Mouse (Mus musculus) limb, embryonic 12.5 days (tissue): Measurements from ENCODE around the gene Cenpt. TPM values are rescaled to one million over a fixed set of nuclear protein-coding genes. Genes with fewer than 3 reads are reported as not detected.

ENCODE experiments used
- ATAC-seq: fragments of 200-750 bp; cut with Nextera tagmentation; 2 replicates; pipeline ENCODE4 v1.8.0; 2017; ENCODE audit warnings: low read depth, moderate TSS enrichment; ENCODE audit not compliant: insufficient number of reproducible peaks, insufficient read depth, low FRiP score, low TSS enrichment
- H3K27ac ChIP-seq: fragments of 300-500 bp; sonication (generic); 2 replicates; pipeline ENCODE4 v1.5.1; 2016; ENCODE audit warnings: mild to moderate bottlenecking, moderate library complexity
- H3K27me3 ChIP-seq: fragments of 300-500 bp; sonication (generic); 2 replicates; pipeline ENCODE4 v1.6.1; 2016; ENCODE audit warnings: mild to moderate bottlenecking, moderate library complexity
- H3K36me3 ChIP-seq: fragments of 300-500 bp; sonication (generic); 2 replicates; pipeline ENCODE4 v1.6.1; 2016; ENCODE audit warnings: mild to moderate bottlenecking, moderate library complexity
- H3K4me1 ChIP-seq: fragments of 300-500 bp; sonication (generic); replicated peaks from 2 replicates; pipeline ENCODE4 v1.6.1; 2016
- H3K4me2 ChIP-seq: fragments of 300-500 bp; sonication (generic); 2 replicates; pipeline ENCODE4 v1.6.1; 2016; ENCODE audit warnings: mild to moderate bottlenecking, moderate library complexity
- H3K4me3 ChIP-seq: fragments of 300-500 bp; sonication (generic); replicated peaks from 2 replicates; pipeline ENCODE4 v1.5.1; 2016; ENCODE audit warnings: mild to moderate bottlenecking
- H3K9ac ChIP-seq: fragments of 300-500 bp; sonication (generic); replicated peaks from 2 replicates; pipeline ENCODE4 v1.6.1; 2016; ENCODE audit warnings: mild to moderate bottlenecking, moderate library complexity
- H3K9me3 ChIP-seq: fragments of 300-500 bp; sonication (generic); 2 replicates; pipeline ENCODE4 v1.6.1; 2016; ENCODE audit warnings: mild to moderate bottlenecking, moderate library complexity
- WGBS: fragments of 180-500 bp; shearing (Covaris S2); methylation state at CpG from one replicate; pipeline ENCODE4 v1.1.7; 2016; 5-methylcytosine and 5-hydroxymethylcytosine counted together
- polyA plus RNA-seq: library from polyadenylated mRNA; unstranded; fragments of >200 nt; fragmentation: Nextera tagmentation; extraction: Ambion mirVana; gene quantifications from 2 replicates; pipeline ENCODE4 v1.2.1, GENCODE M21; 2016

The Cenpt gene
- polyA plus RNA-seq, 1 experiment from 2014 or later = 55.3 TPM

GRCm38 (mm10) chr8:105825506-105825905 lies 27.6 kb downstream of the Cenpt start:
- Histone ChIP-seq H3K27ac (no peak overlapping the region), H3K4me3 (peak overlapping the region; percentile 95), H3K4me2 (peak overlapping the region; percentile 90), H3K27me3 (no peaks in the 10 kb centered on the region), H3K9ac (no peak overlapping the region), H3K36me3 (peaks cover 51% of the 10 kb centered on the region), H3K4me1 (peaks cover 16% of the 10 kb centered on the region), H3K9me3 (no peaks in the 10 kb centered on the region)
- ATAC-seq = no peak
- WGBS = 62% methylated on average over 4 of the region's 4 CpGs

GRCm38 (mm10) chr8:105820925-105821324 lies 32.2 kb downstream of the Cenpt start:
- Histone ChIP-seq H3K4me2 (no peak overlapping the region), H3K4me3 (no peak overlapping the region), H3K9ac (no peak overlapping the region), H3K27me3 (no peaks in the 10 kb centered on the region), H3K27ac (no peak overlapping the region), H3K9me3 (no peaks in the 10 kb centered on the region), H3K4me1 (peaks cover 7% of the 10 kb centered on the region), H3K36me3 (peaks cover 71% of the 10 kb centered on the region)
- ATAC-seq = 0 out of 2 replicates have a peak, but pooled peaks have one; percentile 54
- WGBS = 96% methylated on average over 1 of the region's 1 CpGs

GRCm38 (mm10) chr8:105819659-105820058 lies 33.4 kb downstream of the Cenpt start:
- peaks cover 66% of the 10 kb centered on the region for H3K36me3 ChIP-seq
- no peak overlapping the region for H3K4me2 ChIP-seq
- no peak overlapping the region for H3K4me3 ChIP-seq
- no peaks in the 10 kb centered on the region for H3K27me3 ChIP-seq
- ATAC-seq = no peak
- H3K4me1 ChIP-seq = no peaks in the 10 kb centered on the region
- WGBS = 88% methylated on average over 3 of the region's 3 CpGs
- H3K27ac ChIP-seq = no peak overlapping the region
- no peaks in the 10 kb centered on the region for H3K9me3 ChIP-seq
- H3K9ac ChIP-seq = no peak overlapping the region

GRCm38 (mm10) chr8:105813241-105813640 lies 39.8 kb downstream of the Cenpt start:
- H3K27ac ChIP-seq = no peak overlapping the region
- no peaks in the 10 kb centered on the region for H3K9me3 ChIP-seq
- H3K4me1 ChIP-seq = no peaks in the 10 kb centered on the region
- no peak for ATAC-seq
- H3K9ac ChIP-seq = no peak overlapping the region
- H3K4me2 ChIP-seq = no peak overlapping the region
- H3K27me3 ChIP-seq = no peaks in the 10 kb centered on the region
- peaks cover 54% of the 10 kb centered on the region for H3K36me3 ChIP-seq
- no peak overlapping the region for H3K4me3 ChIP-seq
- 92% methylated on average over 6 of the region's 6 CpGs for WGBS

GRCm38 (mm10) chr8:105812511-105812910 lies 40.6 kb downstream of the Cenpt start:
- ATAC-seq = no peak
- no peaks in the 10 kb centered on the region for H3K4me1 ChIP-seq
- H3K27me3 ChIP-seq = no peaks in the 10 kb centered on the region
- no peak overlapping the region for H3K4me2 ChIP-seq
- WGBS = 85% methylated on average over 5 of the region's 5 CpGs
- H3K9me3 ChIP-seq = no peaks in the 10 kb centered on the region
- no peak overlapping the region for H3K27ac ChIP-seq
- H3K36me3 ChIP-seq = peaks cover 59% of the 10 kb centered on the region
- H3K9ac ChIP-seq = no peak overlapping the region
- H3K4me3 ChIP-seq = no peak overlapping the region

- WGBS = 82% methylated on average over 3 of the region's 3 CpGs
These were observed 41.5 kb downstream of the Cenpt start for GRCm38 (mm10) chr8:105811543-105811942.

GRCm38 (mm10) chr8:105811061-105811460 lies 42.0 kb downstream of the Cenpt start:
- 93% methylated on average over 10 of the region's 10 CpGs for WGBS
- Histone ChIP-seq H3K27me3 (no peaks in the 10 kb centered on the region), H3K9me3 (no peaks in the 10 kb centered on the region), H3K4me2 (no peak overlapping the region), H3K4me3 (no peak overlapping the region), H3K4me1 (no peaks in the 10 kb centered on the region), H3K27ac (no peak overlapping the region), H3K9ac (no peak overlapping the region), H3K36me3 (peaks cover 61% of the 10 kb centered on the region)
- ATAC-seq = no peak

More at GRCm38 (mm10) chr8:105811543-105811942, 41.5 kb downstream of the Cenpt start:
- Histone ChIP-seq H3K36me3 (peaks cover 62% of the 10 kb centered on the region), H3K4me3 (no peak overlapping the region), H3K27ac (no peak overlapping the region), H3K9ac (no peak overlapping the region), H3K27me3 (no peaks in the 10 kb centered on the region), H3K4me2 (no peak overlapping the region), H3K9me3 (no peaks in the 10 kb centered on the region), H3K4me1 (no peaks in the 10 kb centered on the region)
- no peak for ATAC-seq

- Histone ChIP-seq H3K36me3 (peaks cover 58% of the 10 kb centered on the region), H3K4me1 (no peaks in the 10 kb centered on the region), H3K27me3 (no peaks in the 10 kb centered on the region), H3K4me3 (no peak overlapping the region), H3K9me3 (no peaks in the 10 kb centered on the region), H3K4me2 (no peak overlapping the region), H3K9ac (no peak overlapping the region), H3K27ac (no peak overlapping the region)
- WGBS = 86% methylated on average over 6 of the region's 6 CpGs
- ATAC-seq = no peak
These were observed 42.8 kb downstream of the Cenpt start for GRCm38 (mm10) chr8:105810245-105810786.

- WGBS = 97% methylated on average over 2 of the region's 2 CpGs
- H3K4me2 ChIP-seq = no peak overlapping the region
- ATAC-seq = no peak
- peaks cover 65% of the 10 kb centered on the region for H3K36me3 ChIP-seq
- H3K4me3 ChIP-seq = no peak overlapping the region
- no peaks in the 10 kb centered on the region for H3K9me3 ChIP-seq
- H3K4me1 ChIP-seq = no peaks in the 10 kb centered on the region
- H3K27me3 ChIP-seq = no peaks in the 10 kb centered on the region
- H3K9ac ChIP-seq = no peak overlapping the region
- no peak overlapping the region for H3K27ac ChIP-seq
These were observed 44.6 kb downstream of the Cenpt start for GRCm38 (mm10) chr8:105808480-105808879.

- Histone ChIP-seq H3K9ac (no peak overlapping the region), H3K36me3 (peaks cover 61% of the 10 kb centered on the region), H3K4me1 (no peaks in the 10 kb centered on the region), H3K27me3 (no peaks in the 10 kb centered on the region), H3K4me2 (no peak overlapping the region), H3K9me3 (no peaks in the 10 kb centered on the region), H3K27ac (no peak overlapping the region), H3K4me3 (no peak overlapping the region)
- no peak for ATAC-seq
- WGBS = 91% methylated on average over 5 of the region's 5 CpGs
These were observed 45.3 kb downstream of the Cenpt start for GRCm38 (mm10) chr8:105807766-105808165.

- no peak for ATAC-seq
These were observed 47.1 kb downstream of the Cenpt start for GRCm38 (mm10) chr8:105805964-105806363.

GRCm38 (mm10) chr8:105805346-105805745 lies 47.7 kb downstream of the Cenpt start:
- no peak overlapping the region for H3K27ac ChIP-seq
- H3K9me3 ChIP-seq = no peaks in the 10 kb centered on the region
- 81% methylated on average over 3 of the region's 3 CpGs for WGBS
- no peaks in the 10 kb centered on the region for H3K4me1 ChIP-seq
- no peak overlapping the region for H3K4me2 ChIP-seq
- no peak overlapping the region for H3K9ac ChIP-seq
- ATAC-seq = no peak
- H3K4me3 ChIP-seq = no peak overlapping the region
- H3K27me3 ChIP-seq = no peaks in the 10 kb centered on the region
- H3K36me3 ChIP-seq = peaks cover 53% of the 10 kb centered on the region

More at GRCm38 (mm10) chr8:105805964-105806363, 47.1 kb downstream of the Cenpt start:
- Histone ChIP-seq H3K9ac (no peak overlapping the region), H3K27ac (no peak overlapping the region), H3K27me3 (no peaks in the 10 kb centered on the region), H3K4me2 (no peak overlapping the region), H3K36me3 (peaks cover 56% of the 10 kb centered on the region), H3K4me1 (no peaks in the 10 kb centered on the region), H3K4me3 (no peak overlapping the region), H3K9me3 (no peaks in the 10 kb centered on the region)
- WGBS = 87% methylated on average over 1 of the region's 1 CpGs
